Mouse (Mus musculus) cerebellum, adult 11-12 months (tissue): ENCODE data around the gene Itgb5.

Experiments used
- DNase-seq: peaks from one replicate; pipeline ENCODE4 v3.0.0; 2022

The Itgb5 gene

DNA sequence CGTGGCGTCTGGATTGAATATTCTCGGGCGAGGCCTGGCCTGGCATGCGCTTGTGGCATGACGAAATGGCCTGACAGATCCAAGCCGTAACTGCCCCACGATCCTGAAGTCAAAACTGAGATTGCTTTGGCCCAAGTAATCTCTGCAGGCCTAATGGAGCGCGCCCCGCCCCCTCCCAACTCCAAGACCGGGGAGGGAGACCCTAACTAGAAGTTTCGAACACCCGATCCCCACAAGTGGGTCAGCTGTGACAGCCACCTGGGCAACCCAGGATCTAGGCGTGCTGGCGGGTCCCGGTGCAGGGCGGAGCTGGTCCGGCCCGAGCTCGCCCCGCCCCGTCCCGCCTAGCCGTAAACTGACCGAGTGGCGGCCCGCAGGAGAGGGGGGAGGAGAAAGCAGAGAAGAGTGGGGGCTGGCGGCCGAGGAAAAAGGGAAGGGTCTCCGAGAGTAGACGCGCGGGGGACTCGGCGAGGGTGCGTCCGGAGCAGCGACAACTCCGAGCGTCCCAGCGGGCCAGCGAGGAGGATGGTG, at the start of gene Itgb5:
Itgb5 (plus strand) TSS at position 365 of the 531 bp plus-strand sequence.
- peak; percentile 82 for DNase-seq

GRCm38 (mm10) chr16:33781789-33782728, 47.4 kb upstream of the Itgb5 start:
- no peak for DNase-seq

DNA sequence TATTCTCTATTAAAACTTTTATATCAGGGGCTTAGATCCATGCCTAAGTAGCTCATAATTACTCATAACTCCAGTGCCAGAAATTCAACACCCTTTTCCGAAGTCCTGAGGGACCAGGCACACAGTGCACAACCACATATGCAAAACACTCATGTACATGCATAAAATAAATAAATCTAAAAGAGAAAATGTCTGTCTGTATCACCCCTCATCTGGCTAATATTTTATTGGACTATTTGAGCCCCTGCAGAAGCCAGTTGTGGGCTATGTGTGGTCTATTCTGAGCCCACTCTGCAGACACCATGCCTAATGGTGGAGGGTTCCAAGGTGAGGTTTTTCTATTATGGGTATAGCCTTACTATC, 46.8 kb upstream of the Itgb5 start:
- DNase-seq, result no peak

GRCm38 (mm10) chr16:33784547-33784946, 44.9 kb upstream of the Itgb5 start:
- no peak for DNase-seq

- no peak for DNase-seq
Measured at GRCm38 (mm10) chr16:33785092-33785704, 44.3 kb upstream of the Itgb5 start.

GRCm38 (mm10) chr16:33786657-33787390, 42.6 kb upstream of the Itgb5 start:
- DNase-seq, result no peak

DNA sequence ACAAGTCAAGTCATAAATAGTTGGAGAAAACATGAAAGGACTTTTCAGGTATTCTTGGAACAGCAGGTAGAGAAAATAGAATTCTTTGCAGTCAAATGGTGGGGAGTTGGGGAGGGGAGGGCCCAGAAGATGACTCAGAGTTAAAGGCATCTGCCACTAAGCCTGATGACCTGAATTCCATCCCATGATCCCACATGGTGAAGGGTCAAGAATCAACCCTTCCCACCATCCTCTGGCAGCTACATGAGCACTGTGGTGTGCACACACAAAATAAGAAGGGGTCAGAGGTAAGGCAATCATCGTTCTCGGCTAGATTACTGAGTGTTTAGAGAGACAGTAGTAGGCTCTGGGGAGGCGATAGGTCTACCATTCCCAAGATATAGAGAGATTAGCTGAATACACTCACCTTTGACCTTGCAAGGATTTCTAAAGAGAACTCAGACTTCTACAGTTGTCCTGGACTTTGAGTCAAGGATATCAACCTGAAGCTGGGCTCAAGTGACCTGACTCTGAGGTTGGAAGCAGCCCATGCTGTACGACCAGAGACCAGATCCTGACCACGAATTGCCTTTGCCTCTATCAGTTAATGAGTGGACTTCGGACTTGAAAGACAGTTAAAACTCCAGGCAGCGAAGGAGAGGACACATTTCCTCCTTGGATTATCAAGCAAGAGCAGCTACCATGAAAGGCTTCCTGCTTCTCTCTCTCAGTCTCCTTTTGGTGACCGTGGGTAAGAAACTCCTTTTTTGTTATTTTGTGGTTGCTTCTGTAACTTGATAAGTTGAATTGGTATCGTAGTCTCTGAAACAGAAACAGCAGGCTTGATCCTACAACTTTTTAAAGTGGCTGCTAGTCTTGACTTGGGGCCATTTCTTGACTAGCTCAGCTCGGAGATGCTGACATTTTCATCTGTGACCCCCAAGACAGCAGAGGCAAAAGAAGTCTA, 35.3 kb upstream of the Itgb5 start, which contains the start of gene Muc13:
Muc13 (plus strand) TSS at position 192 of the 946 bp plus-strand sequence.
- DNase-seq, result no peak

DNA sequence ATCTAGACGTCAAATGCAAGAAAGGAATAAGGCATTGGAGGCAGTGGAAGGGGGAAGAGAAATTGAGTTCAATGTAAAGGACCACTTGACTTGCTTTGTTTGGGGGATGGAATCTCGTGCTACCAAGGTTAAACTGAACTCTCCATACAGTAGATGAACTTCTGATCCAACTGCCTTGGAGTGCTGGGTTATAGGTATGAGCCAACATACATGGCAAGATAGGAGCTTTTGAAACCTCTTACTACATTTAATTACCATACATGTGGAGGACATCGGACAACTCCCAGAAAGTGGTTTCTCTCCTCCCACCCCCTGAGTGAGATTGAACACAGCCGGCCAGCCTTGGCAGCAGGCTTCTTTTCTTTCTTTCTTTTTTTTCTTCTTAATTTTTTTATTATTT, 34.4 kb upstream of the Itgb5 start:
- DNase-seq, result no peak

DNA sequence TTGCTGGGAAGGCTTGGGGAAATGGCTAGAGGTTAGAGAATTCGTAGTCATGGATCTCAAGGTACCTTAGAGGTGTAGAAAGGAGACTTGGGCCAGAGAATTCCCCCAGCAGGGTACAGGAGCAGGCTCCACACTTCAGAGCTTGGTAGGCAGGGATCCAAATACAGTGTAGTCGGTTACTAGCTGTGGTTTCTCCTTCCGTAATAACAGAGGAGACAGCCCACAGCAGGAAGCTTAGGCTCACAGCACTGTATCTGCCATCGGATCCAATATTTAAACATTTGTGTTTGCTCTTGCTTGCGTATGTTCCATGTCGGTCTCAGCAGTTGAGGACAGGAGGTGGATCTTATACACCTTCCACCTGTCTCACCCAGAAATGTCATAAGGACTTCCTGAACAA, 33.6 kb upstream of the Itgb5 start:
- no peak for DNase-seq

GRCm38 (mm10) chr16:33796756-33797155, 32.7 kb upstream of the Itgb5 start:
- DNase-seq, result no peak

DNA sequence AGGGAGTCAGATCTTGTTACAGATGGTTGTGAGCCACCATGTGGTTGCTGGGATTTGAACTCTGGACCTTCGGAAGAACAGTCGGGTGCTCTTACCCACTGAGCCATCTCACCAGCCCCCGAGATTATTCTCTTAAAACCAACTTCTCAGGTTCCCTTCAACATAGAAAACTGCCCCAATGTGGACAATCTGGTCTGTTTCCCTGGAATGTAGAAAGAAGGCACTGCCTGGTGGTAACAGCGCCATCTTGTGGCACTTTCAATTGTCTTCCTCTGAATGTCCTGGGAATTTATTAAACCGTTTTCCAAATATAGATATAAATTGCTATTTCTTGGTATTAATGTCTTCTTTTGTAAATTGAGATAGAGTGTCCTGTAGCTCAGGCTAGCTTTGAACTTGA, 31.6 kb upstream of the Itgb5 start:
- peak; percentile 30 for DNase-seq

DNA sequence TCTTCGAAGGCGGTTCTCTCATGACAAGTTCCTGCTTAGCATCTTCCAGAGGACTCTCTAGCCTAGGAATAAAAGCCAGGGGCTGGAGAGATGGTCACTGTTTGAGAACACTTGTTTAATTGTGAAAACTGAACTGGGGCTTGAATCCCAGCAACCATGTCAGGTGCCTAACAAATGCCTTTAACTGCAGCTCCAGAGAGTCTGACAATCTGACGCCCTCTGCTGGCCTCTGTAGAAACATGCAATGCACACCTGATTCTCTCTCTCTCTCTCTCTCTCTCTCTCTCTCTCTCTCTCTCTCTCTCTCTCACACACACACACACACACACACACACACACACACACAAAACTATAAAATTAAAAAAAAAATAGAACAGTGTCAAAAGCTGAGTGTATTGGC, 19.5 kb upstream of the Itgb5 start:
- no peak for DNase-seq

GRCm38 (mm10) chr16:33818413-33819165, 10.9 kb upstream of the Itgb5 start:
- DNase-seq, result no peak

- peak; percentile 75 for DNase-seq
Measured at GRCm38 (mm10) chr16:33820269-33821178, 8.9 kb upstream of the Itgb5 start.

GRCm38 (mm10) chr16:33824603-33825002, 4.9 kb upstream of the Itgb5 start:
- no peak for DNase-seq

DNA sequence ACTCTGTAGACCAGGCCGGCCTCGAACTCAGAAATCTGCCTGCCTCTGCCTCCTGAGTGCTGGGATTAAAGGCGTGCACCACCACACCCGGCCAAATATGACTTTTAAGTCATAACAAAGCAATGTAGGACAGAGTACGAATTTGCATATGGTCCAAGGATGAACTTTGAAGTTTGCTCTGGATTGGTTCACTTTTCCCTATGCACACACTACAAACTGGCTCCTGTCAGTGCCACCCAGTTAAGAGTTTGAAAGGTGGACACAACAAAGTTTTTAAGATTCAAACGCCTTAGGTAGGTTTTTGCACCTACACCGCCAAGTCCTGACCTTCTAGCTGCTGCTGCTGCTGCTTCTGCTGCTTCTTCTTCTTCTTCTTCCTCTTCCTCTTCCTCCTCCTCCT, 969 bp upstream of the Itgb5 start:
- no peak for DNase-seq

GRCm38 (mm10) chr16:33829842-33830511, 512 bp downstream of the Itgb5 start:
- DNase-seq, result peak; percentile 61

- DNase-seq, result no peak
Measured at GRCm38 (mm10) chr16:33830512-33831105, 1.1 kb downstream of the Itgb5 start.

GRCm38 (mm10) chr16:33832057-33832456, 2.6 kb downstream of the Itgb5 start:
- no peak for DNase-seq
